Mouse (Mus musculus) frontal cortex, postnatal 10 days (tissue): ENCODE measurements around the gene Fabp6.

Experiments used
- DNase-seq, 2 experiments: peaks; one replicate each; pipeline ENCODE4 v3.0.0; 2022; ENCODE audit warnings: low spot score in 2 of 2, mixed read lengths in 1 of 2

The Fabp6 gene

GRCm38 (mm10) chr11:43601440-43601839, at the start of gene Fabp6:
Gene Fabp6 (minus strand): TSS chr11:43601540.
- DNase-seq: no peak

- DNase-seq: no peak
Observed at GRCm38 (mm10) chr11:43645286-43645685, 43.9 kb upstream of the Fabp6 start.

GRCm38 (mm10) chr11:43643180-43643591, 41.8 kb upstream of the Fabp6 start:
- peak; percentile 82 to 87 for DNase-seq

DNA sequence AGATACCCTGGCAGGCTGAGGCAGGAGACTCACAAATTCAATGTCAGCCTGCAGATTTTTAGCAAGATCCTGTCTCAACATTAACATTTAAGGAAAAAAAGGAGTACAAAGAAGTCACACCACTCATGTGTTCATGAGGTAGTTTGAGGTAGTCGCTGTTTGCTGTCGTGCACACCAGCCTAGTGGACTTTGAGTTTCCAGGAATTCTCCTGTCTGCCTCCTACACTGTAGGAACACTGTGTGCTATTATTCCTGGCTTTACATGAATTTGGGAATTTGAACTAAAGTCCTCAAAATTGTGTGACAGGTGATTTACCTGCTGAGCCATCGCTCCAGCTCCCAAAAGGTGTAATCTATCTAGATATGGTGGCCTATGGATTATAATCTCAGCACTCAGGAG, 37.1 kb upstream of the Fabp6 start:
- no peak for DNase-seq

DNA sequence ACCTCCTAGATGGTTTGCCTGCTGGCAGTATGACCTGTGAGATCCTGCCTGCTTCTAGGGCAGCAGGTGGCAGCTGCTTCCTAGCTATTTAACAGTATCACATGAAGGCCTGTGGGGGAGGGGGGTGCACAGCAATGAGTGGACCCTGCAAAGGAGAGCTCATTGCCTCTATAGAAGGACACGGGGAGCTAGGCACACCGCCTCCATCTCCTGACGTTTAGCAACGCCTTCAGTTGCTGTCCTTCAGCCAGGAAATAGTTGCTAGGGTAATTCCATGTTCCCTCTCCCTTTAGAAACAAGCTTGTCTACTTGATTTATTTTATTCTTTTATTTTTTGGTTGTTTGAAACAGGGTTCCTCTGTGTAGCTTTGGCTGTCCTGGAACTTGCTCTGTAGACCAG, 35.4 kb upstream of the Fabp6 start:
- peak in 1 of 2 experiments; percentile 42 for DNase-seq

GRCm38 (mm10) chr11:43633658-43634401, 32.5 kb upstream of the Fabp6 start:
- DNase-seq: peak; percentile 63 to 66

DNA sequence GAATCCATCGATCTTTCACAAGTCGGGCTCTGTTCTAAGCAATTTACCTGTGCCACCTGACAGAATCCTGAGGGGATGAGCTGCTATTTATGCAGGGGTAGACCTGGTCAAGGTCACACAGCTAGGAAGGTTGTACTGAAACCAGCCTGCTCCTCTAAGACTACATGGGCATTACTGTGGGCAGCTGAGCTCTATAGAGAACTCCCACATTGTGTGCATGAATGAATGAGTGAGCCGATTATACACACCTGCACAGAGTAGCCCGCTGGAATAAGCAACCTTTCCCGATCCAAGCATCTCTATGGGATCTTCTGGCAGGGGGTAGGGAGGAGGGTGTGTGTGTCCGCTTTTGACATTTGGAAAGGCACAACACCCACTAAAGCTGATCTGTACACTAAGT, 31.8 kb upstream of the Fabp6 start:
- DNase-seq: no peak

- DNase-seq: no peak
Observed at GRCm38 (mm10) chr11:43632566-43632965, 31.2 kb upstream of the Fabp6 start.

GRCm38 (mm10) chr11:43631645-43632044, 30.3 kb upstream of the Fabp6 start:
- DNase-seq: no peak

DNA sequence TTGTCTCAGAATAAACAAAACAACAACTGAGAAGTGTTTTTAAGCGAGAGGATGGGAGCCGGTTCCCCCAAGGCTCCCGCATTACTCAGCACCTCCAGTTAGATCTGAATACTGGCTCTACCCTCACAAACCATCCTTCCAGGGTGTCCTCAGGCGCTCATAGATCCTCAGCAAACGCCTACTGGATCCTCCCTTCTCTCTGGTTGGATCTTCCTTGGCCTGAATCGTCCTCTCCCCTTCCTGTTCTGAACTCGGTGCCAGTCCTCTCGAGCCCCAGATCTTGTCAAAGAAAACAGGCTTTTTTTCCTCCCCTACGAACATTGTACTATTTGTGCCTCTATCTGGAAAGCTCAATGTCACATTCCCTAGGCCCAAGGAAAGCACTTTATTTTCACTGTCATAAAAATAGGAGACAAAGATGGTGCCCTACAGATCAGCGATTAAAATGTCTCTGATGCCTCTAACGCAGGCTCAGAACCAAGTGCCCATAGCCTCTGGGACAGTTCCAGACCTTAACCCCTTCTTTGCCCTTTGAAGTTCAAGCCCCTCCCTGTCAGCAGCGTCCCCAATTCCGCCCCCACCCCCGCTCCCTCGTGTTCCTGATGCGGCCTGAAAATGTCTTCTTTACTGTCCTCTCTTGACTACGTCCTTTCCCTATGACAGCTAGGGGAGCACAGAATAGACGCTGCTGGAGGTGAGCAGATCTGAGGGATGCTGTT, 25.7 kb upstream of the Fabp6 start:
- no peak for DNase-seq

DNA sequence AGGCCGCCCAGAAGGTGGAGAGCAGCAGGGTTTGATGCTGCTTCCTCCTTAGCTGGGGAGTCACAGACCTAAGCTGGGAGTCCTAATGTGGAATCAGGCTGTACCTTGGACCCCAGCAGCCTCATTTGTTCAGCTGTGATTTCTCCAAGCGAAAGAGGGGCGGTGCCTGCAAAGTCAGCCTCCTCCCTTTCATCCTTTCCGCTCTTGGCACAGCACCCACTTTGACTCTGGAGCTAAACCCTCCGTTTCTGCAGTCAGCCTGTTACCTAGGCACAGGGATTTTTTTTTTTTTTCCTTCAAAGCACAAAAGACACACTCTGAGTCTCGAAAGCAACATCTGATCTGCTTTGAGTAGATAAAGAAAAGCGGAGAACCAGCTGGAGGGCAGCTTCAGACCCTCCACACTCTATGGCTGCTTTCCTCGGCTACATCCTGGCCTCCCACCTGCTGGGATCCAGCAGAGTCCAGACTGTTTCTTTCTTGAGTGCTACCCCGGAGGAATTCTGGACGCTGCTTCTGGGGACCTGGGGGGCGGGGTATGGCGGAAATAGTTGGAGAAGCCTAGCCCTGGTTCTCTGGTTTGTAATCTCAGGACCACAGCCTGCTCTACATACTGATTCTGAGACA, 25.1 kb upstream of the Fabp6 start:
- DNase-seq: peak in 1 of 2 experiments; percentile 41

GRCm38 (mm10) chr11:43624341-43624740, 23.0 kb upstream of the Fabp6 start:
- DNase-seq: no peak

DNA sequence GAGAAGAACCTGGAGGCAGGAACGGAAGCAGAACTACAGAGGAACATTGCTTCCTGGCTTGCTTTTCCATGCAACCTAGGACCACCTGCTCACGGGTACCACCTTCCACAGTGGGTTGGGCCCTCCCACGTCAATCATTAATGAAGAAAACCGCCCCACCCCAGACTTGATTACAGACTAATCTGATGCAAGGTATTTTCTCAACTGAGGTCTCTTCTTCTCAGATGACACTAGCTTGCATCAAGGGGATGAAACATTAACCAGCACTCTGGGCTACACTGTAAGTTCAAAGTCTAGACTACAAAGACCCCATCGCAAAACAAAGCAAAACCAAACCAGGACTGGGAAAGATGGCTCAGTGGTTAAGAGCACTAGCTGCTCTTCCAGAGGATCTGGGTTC, 20.4 kb upstream of the Fabp6 start:
- DNase-seq: no peak

- DNase-seq: no peak
Observed at GRCm38 (mm10) chr11:43618403-43618802, 17.1 kb upstream of the Fabp6 start.

DNA sequence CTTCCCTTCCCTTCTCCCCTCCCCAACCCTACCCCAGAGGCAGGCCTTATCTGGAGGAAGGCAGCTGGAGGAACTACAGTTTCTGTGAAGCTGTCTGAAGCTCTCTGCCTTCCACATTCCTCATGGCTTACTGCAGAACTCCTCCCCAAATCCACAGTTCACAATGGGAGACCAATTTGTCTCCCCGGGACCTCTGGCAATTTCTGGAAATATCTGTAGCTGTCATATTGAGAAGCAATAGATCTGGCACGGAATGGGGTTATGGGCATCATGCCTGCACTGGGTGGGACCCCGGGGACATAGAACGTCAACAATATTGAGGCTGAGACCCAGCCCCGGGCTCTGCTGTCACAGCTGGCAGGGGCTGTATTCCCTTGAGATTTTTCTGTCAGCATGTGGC, 16.6 kb upstream of the Fabp6 start:
- peak in 1 of 2 experiments; percentile 22 for DNase-seq

GRCm38 (mm10) chr11:43612834-43613488, 11.6 kb upstream of the Fabp6 start:
- DNase-seq: peak; percentile 59 to 74

DNA sequence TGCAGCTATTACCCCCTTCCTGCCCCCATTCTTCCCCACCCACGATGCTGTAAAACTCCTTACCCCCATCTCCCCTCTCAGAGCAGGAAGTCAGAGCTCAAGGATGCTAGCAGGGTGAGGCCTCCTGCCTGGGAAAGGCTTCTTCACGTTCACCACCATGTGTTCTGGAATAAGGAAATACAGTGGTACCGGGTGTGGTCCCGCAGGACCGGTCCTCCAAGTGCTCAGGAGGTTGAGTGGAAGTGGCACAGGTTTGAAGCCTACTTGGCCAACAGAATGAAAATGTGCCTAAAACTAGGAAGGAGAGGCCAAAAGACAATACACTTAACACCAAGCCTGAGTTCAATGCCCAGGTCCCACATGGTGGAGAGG, 9.3 kb upstream of the Fabp6 start:
- no peak for DNase-seq

DNA sequence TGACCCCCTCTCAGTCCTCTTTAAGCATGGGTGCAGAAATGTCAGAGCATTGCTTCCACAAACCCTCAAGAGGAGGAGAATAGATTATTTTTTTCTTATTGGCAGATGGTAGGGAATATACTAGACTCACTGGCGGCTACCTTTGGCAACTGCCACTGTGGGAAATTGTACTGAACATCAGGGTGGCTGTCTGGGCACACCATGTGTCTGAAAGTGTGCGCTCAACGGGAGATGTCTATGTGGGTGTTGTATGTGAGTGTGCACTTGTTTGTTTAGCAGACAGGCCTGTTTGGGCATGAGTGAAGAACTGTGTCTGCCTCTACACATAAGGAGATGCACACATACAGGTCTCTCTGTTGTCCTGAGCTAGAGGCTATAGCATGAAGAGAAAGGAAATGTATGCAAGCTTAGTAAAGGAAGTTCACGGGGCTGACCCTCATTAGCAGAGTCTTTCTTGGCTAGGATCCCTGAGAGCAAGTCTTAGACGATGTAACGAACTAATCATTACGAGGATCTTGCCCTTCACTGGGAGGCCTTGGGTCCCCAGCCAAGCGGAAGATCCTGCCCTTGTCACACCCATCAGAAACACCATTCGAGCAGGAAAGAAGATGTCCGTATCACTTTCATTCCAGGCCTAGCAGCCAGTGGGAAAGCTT, 8.8 kb upstream of the Fabp6 start:
- no peak for DNase-seq

DNA sequence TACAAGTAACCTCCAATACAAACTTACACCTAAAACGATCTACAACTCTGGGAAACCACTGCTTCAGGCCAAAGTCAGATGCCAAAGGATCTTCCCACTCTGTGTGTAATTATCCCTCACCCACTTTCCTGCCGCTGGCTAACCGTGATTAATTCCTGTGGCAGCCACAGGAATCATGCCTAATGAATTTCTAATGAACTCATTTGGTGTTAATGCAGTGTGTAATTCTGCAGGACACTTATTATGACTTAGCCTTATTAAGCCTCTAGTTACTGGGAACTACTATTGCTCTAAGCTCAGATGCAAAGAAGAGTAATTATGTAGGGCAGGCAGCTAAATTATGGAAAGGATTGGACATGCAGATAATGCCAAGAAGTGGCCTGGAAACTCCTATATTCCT, 7.1 kb upstream of the Fabp6 start:
- DNase-seq: no peak

DNA sequence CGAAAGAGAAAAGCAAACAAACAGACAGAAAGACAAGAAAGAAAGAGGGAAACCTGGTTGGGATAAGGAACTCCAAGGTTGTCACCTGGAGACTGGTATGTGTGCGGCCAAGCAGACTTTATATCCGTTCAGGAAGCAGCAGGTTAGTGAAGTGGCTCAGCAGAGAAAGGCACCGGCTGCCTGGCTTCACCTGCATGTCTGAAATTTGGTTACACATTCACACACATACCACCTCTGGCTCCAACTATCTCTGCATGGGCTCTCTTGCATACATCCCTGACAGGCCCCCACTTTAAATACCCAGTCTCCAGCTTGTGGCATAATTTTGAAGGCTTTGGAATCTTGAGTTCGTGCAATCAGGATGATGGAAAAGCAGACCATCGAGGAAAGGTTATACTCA, 4.5 kb upstream of the Fabp6 start:
- DNase-seq: no peak

- DNase-seq: no peak
Observed at GRCm38 (mm10) chr11:43604891-43605290, 3.6 kb upstream of the Fabp6 start.

DNA sequence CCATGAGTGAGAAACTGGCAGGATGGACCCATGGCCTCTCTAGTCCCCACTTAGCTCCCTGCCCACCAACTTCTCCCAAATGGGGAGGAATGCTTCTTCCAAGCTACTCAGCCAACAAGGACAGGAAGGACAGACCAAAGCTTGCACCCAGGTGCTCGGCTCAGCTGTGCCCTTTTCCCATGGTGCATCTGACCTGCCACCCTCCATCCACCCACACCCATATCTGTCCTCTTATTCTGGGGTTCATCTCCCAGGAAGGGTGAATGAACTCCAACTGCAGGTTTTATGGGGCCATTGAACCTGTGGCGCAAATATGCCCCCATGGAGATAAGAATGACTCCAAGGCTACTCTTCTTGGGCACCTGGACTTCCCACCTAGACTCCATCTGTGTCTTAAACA, 2.9 kb upstream of the Fabp6 start:
- DNase-seq: no peak
